Mouse (Mus musculus): ENCODE measurements around the gene Hsd17b2. TPM values are rescaled to one million over a fixed set of nuclear protein-coding genes. Genes with fewer than 3 reads are reported as not detected.

Hsd17b2 gene
- polyA plus RNA-seq, 1 experiment from 2014 or later: not detected

Other genes with a start within 250 kb of the Hsd17b2 start
- gene Plcg2, start 203.6 kb upstream of the Hsd17b2 start, polyA plus RNA-seq (2015; fragmentation: Nextera tagmentation; extraction: Ambion mirVana): 1.3 and 1.6 TPM in 2 replicates
- 1.4 and 1.6 TPM in 2 replicates for gene Sdr42e1, start 28.2 kb upstream of the Hsd17b2 start, polyA plus RNA-seq (2015; fragmentation: Nextera tagmentation; extraction: Ambion mirVana)
- 36.4 and 37.5 TPM in 2 replicates for gene Mphosph6, start 100.0 kb downstream of the Hsd17b2 start, polyA plus RNA-seq (2015; fragmentation: Nextera tagmentation; extraction: Ambion mirVana)